Mouse (Mus musculus): ENCODE measurements around the gene Pld3.

- TF ChIP-seq CTCF (IDR thresholded peaks at IDR 0.05; ENCODE audit: borderline replicate concordance, insufficient read depth, low read length) (no peak), POLR2A (IDR thresholded peaks at IDR 0.05; ENCODE audit: low read depth, low read length) (no peak)
Measured at GRCm38 (mm10) chr7:27522967-27523366, 30.1 kb downstream of the Pld3 start, which contains the start of gene Hipk4.
